In the genomic region with DNA sequence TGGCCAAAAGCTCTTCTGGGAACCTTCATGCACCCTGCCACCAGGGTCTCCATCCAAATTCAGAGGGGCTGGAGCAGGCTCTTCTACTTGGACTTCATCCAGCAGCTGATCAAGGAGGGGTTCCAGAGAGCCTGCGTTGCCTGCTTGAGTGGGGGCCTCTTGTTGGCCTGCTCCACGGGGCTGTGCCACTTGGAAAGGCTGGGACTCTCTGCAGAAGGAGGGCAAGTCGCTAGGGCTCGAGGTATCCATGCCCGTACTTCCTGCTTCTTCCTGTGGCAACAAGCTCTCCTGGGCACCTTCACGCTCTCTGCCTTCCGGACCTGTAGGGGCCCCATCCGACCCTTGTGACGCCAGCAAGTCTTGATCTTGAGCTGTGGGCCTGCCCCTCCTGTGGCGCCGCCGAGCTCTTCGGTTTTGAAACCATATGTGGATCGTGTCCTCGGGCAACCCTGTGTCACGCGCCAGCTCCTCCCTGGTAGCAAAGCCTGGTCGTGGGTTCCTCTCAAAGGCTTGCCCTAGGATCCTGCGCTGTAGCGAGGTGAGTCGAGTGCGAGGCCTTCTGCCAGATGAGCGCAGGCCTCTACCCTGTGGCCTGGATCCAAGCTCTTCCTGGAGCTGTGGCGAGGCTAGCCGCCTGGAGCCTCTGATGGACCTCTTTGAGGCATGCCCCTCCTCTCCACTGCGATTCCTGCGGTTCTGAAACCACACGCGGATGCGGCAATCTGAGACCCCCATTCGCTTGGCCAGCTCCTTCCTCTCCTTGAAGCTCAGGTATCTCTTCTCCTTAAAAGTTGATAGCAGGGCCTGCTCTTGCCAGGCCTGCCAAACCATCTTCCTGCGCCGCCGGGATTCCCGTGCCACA, we compare ENCODE assay signal across 1 mouse cellular context.
A peak's percentile ranks its signal among the peaks of the same experiment; 100 is the strongest.
TF ChIP-seq lines count a peak whose summit lies in the region.

No protein-coding gene starts in this region.

TF ChIP-seq in C2C12, 6 proteins besides CTCF, POLR2A, EP300 and RAD21:
- TF ChIP-seq MAX (IDR thresholded peaks at IDR 0.05) = peak; percentile 7
TF ChIP-seq in C2C12: peak in this region for 1; not testable (repeated sequence) for 5.
